Mouse (Mus musculus) limb, embryonic 11.5 days (tissue): ENCODE results near the gene Ddx6. TPM values are rescaled to one million over a fixed set of nuclear protein-coding genes. Genes with fewer than 3 reads are reported as not detected.

ENCODE experiments used
- ATAC-seq: fragments of 200-750 bp; cut with Nextera tagmentation; 2 replicates; pipeline ENCODE4 v1.8.0; 2017; ENCODE audit warnings: low read depth; ENCODE audit not compliant: insufficient number of reproducible peaks, low FRiP score, low TSS enrichment
- DNase-seq: peaks from one replicate; pipeline ENCODE4 v3.0.0-alpha.2; 2015; ENCODE audit warnings: low spot score
- H3K27ac ChIP-seq: fragments of 300-500 bp; sonication (generic); replicated peaks from 2 replicates; pipeline ENCODE4 v1.5.1; 2014; ENCODE audit warnings: low read depth, mild to moderate bottlenecking, low read length
- H3K27me3 ChIP-seq: fragments of 300-500 bp; sonication (generic); 2 replicates; pipeline ENCODE4 v1.6.1; 2014; ENCODE audit warnings: mild to moderate bottlenecking, low read length, mixed read lengths; ENCODE audit not compliant: control insufficient read depth, insufficient read depth
- H3K36me3 ChIP-seq: fragments of 300-500 bp; sonication (generic); 2 replicates; pipeline ENCODE4 v1.6.1; 2014; ENCODE audit warnings: mild to moderate bottlenecking, low read length, moderate library complexity, mixed read lengths; ENCODE audit not compliant: control insufficient read depth, insufficient read depth
- H3K4me1 ChIP-seq: fragments of 300-500 bp; sonication (generic); 2 replicates; pipeline ENCODE4 v1.6.1; 2014; ENCODE audit warnings: low read length, mixed read lengths; ENCODE audit not compliant: control insufficient read depth, insufficient read depth
- H3K4me2 ChIP-seq: fragments of 300-500 bp; sonication (generic); 2 replicates; pipeline ENCODE4 v1.6.1; 2014; ENCODE audit warnings: low read depth, mild to moderate bottlenecking, moderate library complexity; ENCODE audit not compliant: severe bottlenecking
- H3K4me3 ChIP-seq: fragments of 300-500 bp; sonication (generic); 2 replicates; pipeline ENCODE4 v1.5.1; 2014; ENCODE audit warnings: low read depth, low read length
- H3K9ac ChIP-seq: fragments of 300-500 bp; sonication (generic); 2 replicates; pipeline ENCODE4 v1.6.1; 2014; ENCODE audit warnings: mild to moderate bottlenecking, low read length
- H3K9me3 ChIP-seq: fragments of 300-500 bp; sonication (generic); 2 replicates; pipeline ENCODE4 v1.6.1; 2016; ENCODE audit warnings: low read length; ENCODE audit not compliant: control insufficient read depth
- WGBS: fragments of 180-500 bp; shearing (Covaris S2); extraction: QIAGEN DNeasy Blood & Tissue Kit; methylation state at CpG from one replicate; pipeline ENCODE4 v1.1.7; 2014; 5-methylcytosine and 5-hydroxymethylcytosine counted together
- polyA plus RNA-seq: library from polyadenylated mRNA; unstranded; fragments of >200 nt; fragmentation: Nextera tagmentation; extraction: Ambion mirVana; gene quantifications from 2 replicates; pipeline ENCODE4 v1.2.1, GENCODE M21; 2014

Ddx6 gene
- polyA plus RNA-seq, 1 experiment from 2014 or later = 16.1 TPM

DNA sequence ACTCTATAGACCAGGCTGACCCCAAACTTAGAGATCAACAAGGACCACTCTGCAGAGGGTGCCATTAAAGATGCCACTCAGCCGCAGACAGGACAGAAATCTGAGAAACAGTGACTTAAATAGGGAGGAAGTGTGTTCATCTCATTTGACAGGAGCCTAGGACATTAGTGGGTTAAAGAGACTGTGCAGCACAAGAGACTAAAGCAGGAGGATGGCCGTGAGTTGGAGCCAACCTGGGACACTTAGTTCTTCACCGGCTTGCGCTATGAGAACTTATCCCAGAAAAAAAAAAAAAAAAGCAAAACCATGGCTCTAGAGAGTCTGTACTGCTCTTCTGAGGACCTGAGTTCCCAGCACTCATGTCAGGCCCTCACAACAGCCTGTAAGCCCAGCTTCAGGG, 43.0 kb downstream of the Ddx6 start:
- Histone ChIP-seq H3K36me3 (no peaks in the 10 kb centered on the region), H3K9me3 (no peaks in the 10 kb centered on the region), H3K9ac (no peak overlapping the region), H3K27ac (no peak overlapping the region), H3K27me3 (no peaks in the 10 kb centered on the region), H3K4me3 (no peak overlapping the region), H3K4me2 (no peak overlapping the region), H3K4me1 (no peaks in the 10 kb centered on the region)
- ATAC-seq = no peak
- WGBS = 86% methylated on average over 4 of the region's 4 CpGs
- no peak for DNase-seq

DNA sequence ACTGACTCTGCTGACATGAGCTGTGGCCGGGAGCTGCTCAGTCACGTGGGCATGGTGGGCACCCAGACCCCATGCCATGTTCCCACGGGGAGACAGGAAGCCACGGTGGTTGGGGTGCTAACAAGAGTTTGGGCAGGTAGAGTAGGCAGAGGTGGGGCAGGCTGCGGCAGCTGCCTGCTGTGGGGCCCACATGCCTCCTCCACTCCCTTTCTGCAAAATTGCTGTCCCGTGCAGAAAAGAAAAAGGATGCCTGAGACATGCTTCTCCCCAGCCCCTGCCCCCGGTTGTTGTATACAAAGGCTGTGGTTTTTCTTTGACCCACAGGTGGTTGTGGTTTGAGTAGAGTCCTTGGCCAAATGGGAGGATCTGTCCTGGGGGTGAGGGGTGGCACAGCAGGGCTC, 44.2 kb downstream of the Ddx6 start:
- no peak overlapping the region for H3K4me2 ChIP-seq
- H3K27ac ChIP-seq = no peak overlapping the region
- ATAC-seq (no peak), DNase-seq (no peak)
- no peak overlapping the region for H3K4me3 ChIP-seq
- no peaks in the 10 kb centered on the region for H3K9me3 ChIP-seq
- no peaks in the 10 kb centered on the region for H3K36me3 ChIP-seq
- H3K9ac ChIP-seq = no peak overlapping the region
- no peaks in the 10 kb centered on the region for H3K27me3 ChIP-seq
- WGBS = 85% methylated on average over 7 of the region's 7 CpGs
- no peaks in the 10 kb centered on the region for H3K4me1 ChIP-seq

DNA sequence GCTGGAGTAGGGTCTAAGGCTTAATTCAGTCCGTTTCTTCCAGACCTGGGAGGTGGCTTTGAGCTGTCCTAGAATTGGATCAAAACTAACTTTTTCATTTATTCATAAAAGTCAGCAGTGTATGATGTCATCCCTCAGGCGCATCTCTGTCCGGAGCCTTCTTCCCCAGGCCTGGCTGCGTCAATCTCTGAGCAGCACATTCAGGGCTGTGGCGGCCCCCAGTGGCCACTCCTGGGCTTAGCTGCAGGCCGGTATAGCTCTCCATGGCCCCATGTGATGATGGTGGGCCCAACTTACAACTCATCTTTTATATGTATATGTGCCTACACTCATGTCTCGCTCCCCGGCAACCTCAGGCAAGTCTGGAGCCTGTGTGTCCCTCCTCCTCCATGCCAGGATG, 47.3 kb downstream of the Ddx6 start:
- no peak overlapping the region for H3K4me3 ChIP-seq
- H3K27me3 ChIP-seq = no peaks in the 10 kb centered on the region
- WGBS = 14% methylated on average over 8 of the region's 8 CpGs
- no peak overlapping the region for H3K9ac ChIP-seq
- DNase-seq (peak; percentile 70), ATAC-seq (no peak)
- H3K4me1 ChIP-seq = no peaks in the 10 kb centered on the region
- no peak overlapping the region for H3K4me2 ChIP-seq
- H3K27ac ChIP-seq = no peak overlapping the region
- H3K36me3 ChIP-seq = no peaks in the 10 kb centered on the region
- no peaks in the 10 kb centered on the region for H3K9me3 ChIP-seq

DNA sequence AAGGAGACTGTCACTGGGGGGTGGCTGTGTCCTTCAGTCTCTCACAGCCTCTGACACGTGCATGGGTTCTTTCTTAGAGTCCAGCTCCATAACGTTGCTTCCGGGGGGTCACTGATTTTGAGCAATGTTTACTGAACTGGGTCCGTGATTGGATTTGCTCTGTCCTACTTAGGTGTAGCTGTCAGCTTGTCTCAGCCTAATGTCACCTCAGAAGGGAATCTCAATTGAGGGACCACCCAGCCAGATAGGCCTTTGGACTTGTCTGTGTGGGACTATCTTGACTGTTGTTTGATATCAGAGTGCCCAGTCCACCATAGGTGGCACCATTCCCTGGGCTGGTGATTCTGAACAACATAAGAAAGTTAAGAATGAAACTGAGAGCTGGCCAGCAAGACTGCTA, 49.2 kb downstream of the Ddx6 start:
- H3K9me3 ChIP-seq = no peaks in the 10 kb centered on the region
- DNase-seq = no peak
- 66% methylated on average over 4 of the region's 4 CpGs for WGBS

DNA sequence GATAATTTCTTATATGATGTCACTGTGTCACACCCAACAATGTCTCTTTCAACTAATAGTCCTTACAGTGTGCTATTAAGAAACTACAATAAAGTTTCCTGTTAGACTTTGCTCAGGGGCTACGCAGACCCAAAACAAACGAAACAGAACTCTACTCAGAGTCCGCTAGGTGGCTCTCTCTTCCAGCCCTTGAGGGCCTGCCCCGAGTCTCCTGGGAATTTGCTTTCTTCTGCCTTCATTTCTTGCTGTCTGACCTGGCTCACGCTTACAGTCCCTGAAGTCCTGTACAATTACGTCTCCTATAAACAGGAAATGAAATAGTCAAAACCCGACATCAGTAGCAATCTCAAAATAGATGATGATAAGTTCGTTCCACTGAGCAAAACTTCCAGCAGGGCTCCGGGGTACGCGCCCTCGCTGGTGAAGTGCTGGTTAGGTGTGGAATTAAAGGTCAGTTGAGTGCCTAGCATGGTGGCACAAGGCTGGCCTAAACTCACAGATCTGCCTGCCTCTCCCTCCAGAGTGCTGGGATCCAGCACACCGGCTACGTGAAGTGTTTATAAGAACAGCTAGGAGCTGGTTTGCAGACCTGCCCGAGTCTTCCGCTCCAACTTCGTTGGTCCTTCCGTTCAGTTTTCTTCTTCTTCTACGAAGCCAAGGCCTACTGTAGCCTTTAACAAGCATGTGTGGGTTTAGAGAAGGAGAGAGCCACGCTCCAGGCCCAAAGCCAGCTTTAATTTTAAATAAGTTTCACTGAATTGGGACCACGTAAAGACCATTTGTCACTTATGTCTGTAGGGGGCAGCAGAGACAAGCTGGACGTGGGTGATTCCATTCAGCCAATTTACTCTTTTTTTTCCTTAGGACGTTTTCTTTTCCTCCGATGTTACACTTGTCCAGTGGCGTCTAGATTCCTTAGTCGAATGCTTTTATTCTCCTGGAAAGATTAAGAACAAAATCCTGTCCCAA, 50.7 kb downstream of the Ddx6 start:
- 29% methylated on average over 26 of the region's 26 CpGs for WGBS
- Histone ChIP-seq H3K4me3 (no peak overlapping the region), H3K9me3 (no peaks in the 10 kb centered on the region), H3K4me2 (peak overlapping the region; percentile 35; the same call in 1 of the 2 replicates), H3K27me3 (no peaks in the 10 kb centered on the region), H3K27ac (no peak overlapping the region), H3K9ac (0 out of 2 replicates have a peak overlapping the region, but pooled peaks have one; percentile 27), H3K36me3 (no peaks in the 10 kb centered on the region), H3K4me1 (no peaks in the 10 kb centered on the region)
- ATAC-seq = no peak; the same call in 1 of the 2 replicates
- peak; percentile 72 for DNase-seq

More for the DNA sequence above, 49.2 kb downstream of the Ddx6 start:
- no peaks in the 10 kb centered on the region for H3K4me1 ChIP-seq
- H3K27ac ChIP-seq = no peak overlapping the region
- H3K4me3 ChIP-seq = no peak overlapping the region
- H3K9ac ChIP-seq = no peak overlapping the region
- no peaks in the 10 kb centered on the region for H3K27me3 ChIP-seq
- no peak for ATAC-seq
- no peaks in the 10 kb centered on the region for H3K36me3 ChIP-seq
- H3K4me2 ChIP-seq = no peak overlapping the region

DNA sequence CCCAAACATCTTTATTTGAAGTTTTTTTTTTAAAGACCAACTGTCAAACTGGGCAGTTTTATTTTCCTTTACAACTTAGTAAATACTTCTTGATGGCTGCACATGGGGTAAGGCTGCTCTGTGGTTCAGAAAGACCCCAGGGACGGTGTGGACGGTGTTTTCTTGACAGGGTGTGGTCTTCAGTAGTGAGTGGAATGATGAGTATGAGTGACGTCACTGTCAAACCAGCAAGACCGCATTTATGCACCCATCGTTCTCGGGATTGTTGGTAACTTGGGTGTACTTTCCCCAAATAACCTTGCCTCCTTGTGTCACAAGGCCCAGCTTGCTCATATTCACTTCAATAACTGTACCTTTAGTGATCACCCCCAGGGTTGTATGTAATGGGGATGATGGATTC, 59.0 kb downstream of the Ddx6 start:
- ATAC-seq (no peak), DNase-seq (no peak)
- H3K4me2 ChIP-seq = no peak overlapping the region
- H3K4me1 ChIP-seq = no peaks in the 10 kb centered on the region
- no peak overlapping the region for H3K27ac ChIP-seq
- H3K4me3 ChIP-seq = no peak overlapping the region
- 90% methylated on average over 6 of the region's 6 CpGs for WGBS
- H3K9me3 ChIP-seq = no peaks in the 10 kb centered on the region
- no peak overlapping the region for H3K9ac ChIP-seq
- no peaks in the 10 kb centered on the region for H3K27me3 ChIP-seq
- no peaks in the 10 kb centered on the region for H3K36me3 ChIP-seq

DNA sequence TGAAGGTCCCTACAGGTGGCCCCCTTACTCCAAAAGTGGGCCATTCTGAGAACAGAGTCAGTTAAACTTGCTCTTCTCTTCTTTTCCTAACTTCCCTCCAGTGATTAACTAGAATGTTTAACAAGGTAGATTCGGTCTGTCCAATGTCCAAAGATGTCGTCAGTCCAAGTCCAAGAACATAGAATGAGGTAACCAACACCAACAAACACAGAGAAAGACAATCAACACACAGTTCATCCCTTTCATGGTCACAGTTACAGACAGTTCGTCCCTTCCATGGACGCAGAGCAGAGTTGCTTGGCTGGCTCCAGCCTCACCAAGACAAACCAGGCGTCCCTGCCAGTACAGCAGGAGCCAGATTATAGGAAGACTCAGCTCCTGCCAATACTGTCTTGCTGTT, 66.7 kb downstream of the Ddx6 start:
- ATAC-seq = no peak
- no peak for DNase-seq
- H3K36me3 ChIP-seq = no peaks in the 10 kb centered on the region
- 93% methylated on average over 5 of the region's 5 CpGs for WGBS
- H3K27me3 ChIP-seq = no peaks in the 10 kb centered on the region
- no peak overlapping the region for H3K4me2 ChIP-seq
- H3K27ac ChIP-seq = no peak overlapping the region
- H3K9ac ChIP-seq = no peak overlapping the region
- H3K4me1 ChIP-seq = no peaks in the 10 kb centered on the region
- no peaks in the 10 kb centered on the region; the same call in 1 of the 2 replicates for H3K9me3 ChIP-seq
- H3K4me3 ChIP-seq = no peak overlapping the region

DNA sequence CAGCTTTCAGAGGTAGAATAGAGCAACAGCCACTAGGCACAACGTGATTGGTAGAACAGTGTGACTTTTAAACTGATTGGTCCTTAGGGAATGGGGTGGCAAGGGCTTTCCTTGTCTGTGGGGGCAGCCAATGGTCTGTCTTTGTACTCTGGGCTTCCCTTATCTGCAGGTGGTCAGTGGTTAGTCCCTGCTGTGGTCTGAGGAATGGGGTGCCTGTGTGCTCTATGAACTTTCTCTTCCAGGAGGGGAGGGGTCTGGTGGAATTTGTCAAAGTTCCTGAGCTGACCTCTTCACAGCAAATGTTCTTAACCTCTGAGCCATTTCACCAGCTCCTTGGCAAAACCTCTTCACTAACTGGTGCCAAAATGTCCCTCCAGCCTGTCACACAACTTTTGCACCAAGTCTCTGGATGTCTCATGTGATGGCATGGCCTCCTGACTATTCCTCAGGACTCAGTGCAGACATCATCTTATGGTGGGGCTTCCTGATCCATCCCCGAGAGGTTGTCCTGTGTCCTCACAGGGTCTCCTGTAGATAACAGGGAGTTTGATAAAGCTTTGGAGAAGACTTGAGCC, 67.7 kb downstream of the Ddx6 start:
- Histone ChIP-seq H3K9me3 (no peaks in the 10 kb centered on the region; the same call in 1 of the 2 replicates), H3K27me3 (no peaks in the 10 kb centered on the region), H3K4me2 (no peak overlapping the region), H3K27ac (no peak overlapping the region), H3K4me3 (no peak overlapping the region), H3K9ac (no peak overlapping the region), H3K4me1 (no peaks in the 10 kb centered on the region), H3K36me3 (no peaks in the 10 kb centered on the region)
- 73% methylated on average over 2 of the region's 2 CpGs for WGBS
- DNase-seq = no peak
- no peak for ATAC-seq
